ENCODE assay signal across 11 mouse cellular contexts in genomic region chr5:142442045-142442440, GRCm38 (mm10). TPM values are rescaled to one million over a fixed set of nuclear protein-coding genes. Genes with fewer than 3 reads are reported as not detected.
DNase-seq lines count a peak whose midpoint lies in the region; ATAC-seq lines count a peak whose summit lies in the region.
"Had no signal": no experiment of that assay in that cellular context is flagged by ENCODE, and none has a peak within 500 bp of the region (broad histone marks: within the 10 kb centered on the region; RNA-seq: fewer than 3 reads in every experiment).

No protein-coding gene starts in this region.

- no peak for ATAC-seq in kidney, embryonic 16.5 days (ENCODE audit: low FRiP score, low TSS enrichment)
- peak; percentile 12 for ATAC-seq in CD4-positive, CD25-positive, alpha-beta regulatory T cell, adult 4 months
- no peak for ATAC-seq in liver, embryonic 13.5 days (ENCODE audit: low read depth)
- no peak for ATAC-seq in forebrain, embryonic 15.5 days (replicated peaks)

- peak overlapping the region; percentile 16; the same call in 1 of the 2 replicates for H3K9ac ChIP-seq in kidney, embryonic 16.5 days (replicated peaks; ENCODE audit: low read length)
- H3K9ac ChIP-seq in liver, embryonic 13.5 days, result peak overlapping the region; percentile 22; the same call in 1 of the 2 replicates
- H3K9ac ChIP-seq in forebrain, embryonic 15.5 days (replicated peaks), result no peak overlapping the region

- no peaks in the 10 kb centered on the region for H3K36me3 ChIP-seq in kidney, embryonic 16.5 days (ENCODE audit: insufficient read depth, low read length)
- H3K36me3 ChIP-seq in liver, embryonic 13.5 days, result peaks cover 6% of the 10 kb centered on the region; the same call in 1 of the 2 replicates
- H3K36me3 ChIP-seq in forebrain, embryonic 15.5 days, result no peaks in the 10 kb centered on the region

- peak overlapping the region; percentile 94 for H3K27ac ChIP-seq in kidney, embryonic 16.5 days (ENCODE audit: low read length)
- peak overlapping the region; percentile 37; the same call in 1 of the 2 replicates for H3K27ac ChIP-seq in brown adipose tissue, adult 24 weeks (replicated peaks; ENCODE audit: low read depth, low read length)
- peak overlapping the region; percentile 92 for H3K27ac ChIP-seq in liver, embryonic 13.5 days
- no peak overlapping the region for H3K27ac ChIP-seq in forebrain, embryonic 15.5 days (replicated peaks)

- H3K4me2 ChIP-seq in kidney, embryonic 16.5 days (replicated peaks; ENCODE audit: low read depth, low read length), result peak overlapping the region; percentile 55; the same call in 1 of the 2 replicates
- peak overlapping the region; percentile 95 for H3K4me2 ChIP-seq in liver, embryonic 13.5 days
- no peak overlapping the region for H3K4me2 ChIP-seq in forebrain, embryonic 15.5 days (replicated peaks)

- no peak overlapping the region for H3K4me3 ChIP-seq in kidney, embryonic 16.5 days (ENCODE audit: low read length)
- H3K4me3 ChIP-seq in brown adipose tissue, adult 24 weeks (ENCODE audit: insufficient read depth, low read depth, low read length), result no peak overlapping the region
- H3K4me3 ChIP-seq in liver, embryonic 13.5 days (replicated peaks), result no peak overlapping the region
- no peak overlapping the region for H3K4me3 ChIP-seq in forebrain, embryonic 15.5 days

- DNase-seq in kidney, postnatal 4 days, result no peak
- DNase-seq in liver, embryonic 13.5 days, result no peak
- no peak for DNase-seq in layer of hippocampus, adult 9-10 months (ENCODE audit: low spot score)
- no peak for DNase-seq in left cerebral cortex, postnatal 36 days (ENCODE audit: low spot score in 2 of 2)
- DNase-seq: cerebellum, adult 18-20 months; kidney, postnatal 10 days; lung, postnatal 14 days had no signal

- intact Hi-C loops in left cerebral cortex, postnatal 36 days (cut with DNase I), result loop anchor here (10.0 kb wide), 1 partner anchor 1597 kb away; no protein-coding TSS in a partner anchor

- no peaks in the 10 kb centered on the region for H3K9me3 ChIP-seq in kidney, embryonic 16.5 days (ENCODE audit: low read length)
- no peaks in the 10 kb centered on the region for H3K9me3 ChIP-seq in liver, embryonic 13.5 days (replicated peaks)
- no peaks in the 10 kb centered on the region for H3K9me3 ChIP-seq in forebrain, embryonic 15.5 days

- peaks cover 64% of the 10 kb centered on the region for H3K4me1 ChIP-seq in kidney, embryonic 16.5 days (ENCODE audit: insufficient read depth, low read length)
- H3K4me1 ChIP-seq in brown adipose tissue, adult 24 weeks (ENCODE audit: control insufficient read depth, insufficient read depth, insufficient read length, low read length), result peaks cover 19% of the 10 kb centered on the region
- peaks cover 79% of the 10 kb centered on the region for H3K4me1 ChIP-seq in liver, embryonic 13.5 days (replicated peaks)
- H3K4me1 ChIP-seq in forebrain, embryonic 15.5 days, result peaks cover 31% of the 10 kb centered on the region

- no peaks in the 10 kb centered on the region for H3K27me3 ChIP-seq in kidney, embryonic 16.5 days (ENCODE audit: insufficient read depth, low read length)
- H3K27me3 ChIP-seq in liver, embryonic 13.5 days, result no peaks in the 10 kb centered on the region
- no peaks in the 10 kb centered on the region for H3K27me3 ChIP-seq in forebrain, embryonic 15.5 days

- WGBS in kidney, embryonic 16.5 days, result 77% methylated on average over 7 of the region's 7 CpGs
- WGBS in liver, embryonic 13.5 days (ENCODE audit: insufficient replicate concordance), result 62% methylated on average over 7 of the region's 7 CpGs
- WGBS in forebrain, embryonic 15.5 days, result 93% methylated on average over 7 of the region's 7 CpGs

RNA-seq across cellular contexts. Expression of gene Ap5z1, which starts 21.7 kb away (rescaled TPM):
- 13.2 and 13.8 TPM in 2 replicates for polyA plus RNA-seq in kidney, embryonic 16.5 days (2015; fragmentation: Nextera tagmentation; extraction: Ambion mirVana)
- 10 to 100 TPM; 19.5 to 28.9 TPM for polyA plus RNA-seq in CD4-positive, CD25-positive, alpha-beta regulatory T cell, adult 4 months (2017; shearing (Covaris generic))
- polyA plus RNA-seq in brown adipose tissue, adult 24 weeks (2012; ENCODE audit: insufficient read depth, insufficient read length, missing spikeins), result 3.4 and 5.6 TPM in 2 replicates
- polyA plus RNA-seq in liver, embryonic 13.5 days (2015; fragmentation: Nextera tagmentation; extraction: Ambion mirVana), result 4.5 and 5.0 TPM in 2 replicates
- polyA plus RNA-seq in forebrain, embryonic 15.5 days (2015; fragmentation: Nextera tagmentation; extraction: Ambion mirVana), result 15.0 and 15.1 TPM in 2 replicates
- total RNA-seq in left cerebral cortex, postnatal 36 days (2021), result 10 to 100 TPM; 21.4 to 22.4 TPM

RNA-seq across cellular contexts. Expression of gene Foxk1, which starts 40.7 kb away (rescaled TPM):
- polyA plus RNA-seq in kidney, embryonic 16.5 days (2015; fragmentation: Nextera tagmentation; extraction: Ambion mirVana), result 3.6 and 4.4 TPM in 2 replicates
- polyA plus RNA-seq in CD4-positive, CD25-positive, alpha-beta regulatory T cell, adult 4 months (2017; shearing (Covaris generic)), result 10 to 100 TPM in 1 of 2 experiments, 1 to 10 TPM in 1; 8.2 to 13.2 TPM
- 7.1 and 8.0 TPM in 2 replicates for polyA plus RNA-seq in brown adipose tissue, adult 24 weeks (2012; ENCODE audit: insufficient read depth, insufficient read length, missing spikeins)
- polyA plus RNA-seq in liver, embryonic 13.5 days (2015; fragmentation: Nextera tagmentation; extraction: Ambion mirVana), result 1.7 and 1.8 TPM in 2 replicates
- polyA plus RNA-seq in forebrain, embryonic 15.5 days (2015; fragmentation: Nextera tagmentation; extraction: Ambion mirVana), result 3.9 TPM in 2 replicates
- 10 to 100 TPM; 42.4 to 42.5 TPM for total RNA-seq in left cerebral cortex, postnatal 36 days (2021)
